Comparison of ENCODE assay signal across 21 mouse cellular contexts in the genomic region with DNA sequence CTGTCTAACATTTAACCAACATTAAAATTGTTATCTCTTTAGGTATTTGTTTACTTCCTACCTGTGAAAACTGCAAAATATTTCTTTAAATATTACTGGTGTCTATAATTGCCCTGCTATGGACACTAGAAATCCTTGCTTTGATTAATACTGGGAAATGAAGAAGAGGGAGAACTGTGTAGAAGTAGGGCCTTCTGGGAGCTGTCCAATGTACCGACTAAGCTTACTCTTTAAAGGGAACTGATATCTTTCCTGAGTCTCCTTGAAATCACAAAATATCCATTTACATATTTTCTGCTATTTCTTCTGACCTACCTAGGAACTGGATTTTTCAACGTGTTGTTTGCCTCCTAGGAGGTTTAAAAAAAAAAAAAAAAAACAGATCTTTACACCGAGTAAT. TPM values are rescaled to one million over a fixed set of nuclear protein-coding genes. Genes with fewer than 3 reads are reported as not detected.
DNase-seq lines count a peak whose midpoint lies in the region; ATAC-seq and TF ChIP-seq lines count a peak whose summit lies in the region.
"Had no signal": no experiment of that assay in that cellular context is flagged by ENCODE, and none has a peak within 500 bp of the region (broad histone marks: within the 10 kb centered on the region; RNA-seq: fewer than 3 reads in every experiment).

No protein-coding gene starts in this region.

- H3K9me3 ChIP-seq in lung, embryonic 14.5 days (ENCODE audit: low read depth, low read length), result no peaks in the 10 kb centered on the region
- H3K9me3 ChIP-seq: embryonic facial prominence, embryonic 15.5 days; forebrain, embryonic 12.5 days; hindbrain, embryonic 10.5 days; liver, embryonic 13.5 days; midbrain, embryonic 15.5 days had no signal

- peaks cover 30% of the 10 kb centered on the region for H3K27me3 ChIP-seq in lung, embryonic 14.5 days (ENCODE audit: insufficient read depth, low read length)

- no peaks in the 10 kb centered on the region for H3K36me3 ChIP-seq in lung, embryonic 14.5 days (ENCODE audit: insufficient read depth)
- H3K36me3 ChIP-seq: embryonic facial prominence, embryonic 15.5 days; forebrain, embryonic 12.5 days; hindbrain, embryonic 10.5 days; liver, embryonic 13.5 days; midbrain, embryonic 15.5 days had no signal

- peak; percentile 78 for DNase-seq in lung, embryonic 14.5 days
- DNase-seq in lung, adult 18-20 months, result no peak
- peak; percentile 22 for DNase-seq in R1 (ENCODE audit: low read depth, low spot score)
- peak; percentile 68 for DNase-seq in embryo, embryonic 10.5 days (ENCODE audit: low spot score)
- peak; percentile 53 for DNase-seq in retina, embryonic 14.5 days (ENCODE audit: low spot score)
- no peak for DNase-seq in urinary bladder, postnatal 14 days (ENCODE audit: low spot score)
- DNase-seq in urinary bladder, adult 2 months (ENCODE audit: low spot score), result no peak
- DNase-seq: adrenal gland, postnatal 14 days; cerebellum, adult 9-11 months; left cerebral cortex, postnatal 4 days; liver, embryonic 13.5 days; lung, postnatal 4 days; right cerebral cortex, postnatal 25 days had no signal

- no peak for TF ChIP-seq CTCF in lung, embryonic 14.5 days (IDR thresholded peaks at IDR 0.05; ENCODE audit: low read depth)

- H3K27ac ChIP-seq in lung, embryonic 14.5 days (ENCODE audit: low read depth), result no peak overlapping the region
- H3K27ac ChIP-seq: embryonic facial prominence, embryonic 15.5 days; forebrain, embryonic 12.5 days; hindbrain, embryonic 10.5 days; liver, embryonic 13.5 days; midbrain, embryonic 15.5 days had no signal

- 10% methylated on average over 3 of the region's 3 CpGs for WGBS in lung, embryonic 14.5 days

- H3K4me1 ChIP-seq in lung, embryonic 14.5 days (ENCODE audit: insufficient read depth), result no peaks in the 10 kb centered on the region
- H3K4me1 ChIP-seq: liver, embryonic 13.5 days had no signal

- H3K4me2 ChIP-seq in lung, embryonic 14.5 days, result no peak overlapping the region
- H3K4me2 ChIP-seq: embryonic facial prominence, embryonic 15.5 days; liver, embryonic 13.5 days had no signal

- H3K9ac ChIP-seq in lung, embryonic 14.5 days, result no peak overlapping the region
- H3K9ac ChIP-seq: embryonic facial prominence, embryonic 15.5 days; forebrain, embryonic 12.5 days; liver, embryonic 13.5 days; midbrain, embryonic 15.5 days had no signal

- no peak for ATAC-seq in lung, embryonic 14.5 days (ENCODE audit: insufficient read depth)
- ATAC-seq: intestine, postnatal 0 days; midbrain, embryonic 15.5 days had no signal

- no peak overlapping the region for H3K4me3 ChIP-seq in lung, embryonic 14.5 days (ENCODE audit: low read depth, low read length)
- H3K4me3 ChIP-seq: embryonic facial prominence, embryonic 15.5 days; forebrain, embryonic 12.5 days; liver, embryonic 13.5 days; midbrain, embryonic 15.5 days had no signal

RNA-seq across cellular contexts. Expression of gene Ferd3l, which starts 1.5 kb away (rescaled TPM):
- polyA plus RNA-seq in lung, embryonic 14.5 days (2014; fragmentation: Nextera tagmentation; extraction: Ambion mirVana), result not detected in 2 replicates
- not detected in 2 replicates for polyA plus RNA-seq in urinary bladder, adult 2 months (2012; rRNA removed)
- polyA plus RNA-seq: embryonic facial prominence, embryonic 15.5 days; gonadal fat pad, adult 2 months; heart, embryonic 14.5 days; intestine, postnatal 0 days; large intestine, adult 2 months; liver, embryonic 13.5 days had no signal

RNA-seq across cellular contexts. Expression of gene Twist1, which starts 30.7 kb away (rescaled TPM):
- 0.37 and 0.89 TPM in 2 replicates for polyA plus RNA-seq in lung, embryonic 14.5 days (2014; fragmentation: Nextera tagmentation; extraction: Ambion mirVana)
- polyA plus RNA-seq in urinary bladder, adult 2 months (2012; rRNA removed), result 9.7 and 10.0 TPM in 2 replicates

Comparison
In these comparisons a context has a peak if more than half of its experiments do, and no peak if none do; other contexts are left out.
1. DNase-seq: peak in lung, embryonic 14.5 days (single experiment), R1 (single experiment), embryo, embryonic 10.5 days (single experiment) and retina, embryonic 14.5 days (single experiment); none in lung, adult 18-20 months (0 of 2), urinary bladder, postnatal 14 days (single experiment) and urinary bladder, adult 2 months (single experiment).